Mouse (Mus musculus) heart, embryonic 13.5 days (tissue): ENCODE measurements around the gene Rab2b. TPM values are rescaled to one million over a fixed set of nuclear protein-coding genes. Genes with fewer than 3 reads are reported as not detected.
A peak's percentile ranks its signal among the peaks of the same experiment; 100 is the strongest.

ENCODE experiments used
- ATAC-seq: fragments of 200-750 bp; cut with Nextera tagmentation; 2 replicates; pipeline ENCODE4 v1.8.0; 2017; ENCODE audit warnings: moderate TSS enrichment; ENCODE audit not compliant: insufficient number of reproducible peaks, low FRiP score, low TSS enrichment; ENCODE audit errors: extremely low read depth
- H3K27ac ChIP-seq: fragments of 300-500 bp; sonication (generic); replicated peaks from 2 replicates; pipeline ENCODE4 v1.5.1; 2015; ENCODE audit warnings: moderate library complexity, mild to moderate bottlenecking, inconsistent platforms
- H3K27me3 ChIP-seq: fragments of 300-500 bp; sonication (generic); replicated peaks from 2 replicates; pipeline ENCODE4 v1.6.1; 2015; ENCODE audit warnings: mild to moderate bottlenecking, inconsistent platforms
- H3K36me3 ChIP-seq: fragments of 300-500 bp; sonication (generic); 2 replicates; pipeline ENCODE4 v1.6.1; 2015; ENCODE audit warnings: mild to moderate bottlenecking, inconsistent platforms
- H3K4me1 ChIP-seq: fragments of 300-500 bp; sonication (generic); 2 replicates; pipeline ENCODE4 v1.6.1; 2015; ENCODE audit warnings: inconsistent platforms
- H3K4me2 ChIP-seq: fragments of 300-500 bp; sonication (generic); 2 replicates; pipeline ENCODE4 v1.6.1; 2015; ENCODE audit warnings: inconsistent platforms, mild to moderate bottlenecking, moderate library complexity
- H3K4me3 ChIP-seq: fragments of 300-500 bp; sonication (generic); 2 replicates; pipeline ENCODE4 v1.5.1; 2015; ENCODE audit warnings: moderate library complexity, mild to moderate bottlenecking, inconsistent platforms
- H3K9ac ChIP-seq: fragments of 300-500 bp; sonication (generic); 2 replicates; pipeline ENCODE4 v1.6.1; 2015; ENCODE audit warnings: inconsistent platforms, mild to moderate bottlenecking, moderate library complexity
- H3K9me3 ChIP-seq: fragments of 300-500 bp; sonication (generic); 2 replicates; pipeline ENCODE4 v1.6.1; 2016; ENCODE audit warnings: inconsistent platforms
- WGBS: fragments of 180-500 bp; shearing (Covaris S2); methylation state at CpG from one replicate; pipeline ENCODE4 v1.1.7; 2015; ENCODE audit warnings: mixed read lengths; 5-methylcytosine and 5-hydroxymethylcytosine counted together
- polyA plus RNA-seq: library from polyadenylated mRNA; unstranded; fragments of >200 nt; fragmentation: Nextera tagmentation; extraction: Ambion mirVana; gene quantifications from 2 replicates; pipeline ENCODE4 v1.2.1, GENCODE M21; 2015

Gene Rab2b
- polyA plus RNA-seq, 1 experiment from 2014 or later, result 16.7 TPM

DNA sequence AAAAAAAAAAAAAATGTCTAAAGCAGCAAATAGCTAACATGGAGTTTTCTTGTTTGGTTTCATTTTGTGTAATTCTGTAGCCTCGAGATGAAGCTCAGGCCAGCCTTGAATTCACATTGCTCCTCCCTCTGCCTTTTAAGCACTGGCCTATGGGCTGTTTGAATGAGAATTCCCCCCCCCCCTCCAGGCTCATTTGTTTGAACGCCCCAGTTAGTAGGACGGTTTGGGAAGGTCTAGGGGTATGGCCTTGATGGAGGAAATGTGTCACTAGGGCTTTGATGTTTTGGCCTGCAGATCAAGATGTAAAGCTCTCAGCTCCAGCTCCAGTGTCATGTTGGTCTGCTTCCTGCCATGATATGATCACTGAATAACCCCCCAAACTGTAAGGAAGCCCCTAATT lies 6.6 kb downstream of the Rab2b start:
- Histone ChIP-seq H3K4me1 (no peaks in the 10 kb centered on the region), H3K9me3 (no peaks in the 10 kb centered on the region), H3K4me2 (no peak overlapping the region), H3K27me3 (no peaks in the 10 kb centered on the region), H3K36me3 (peaks cover 48% of the 10 kb centered on the region), H3K9ac (no peak overlapping the region), H3K4me3 (no peak overlapping the region), H3K27ac (no peak overlapping the region)
- ATAC-seq, result no peak
- WGBS, result 51% methylated on average over 3 of the region's 3 CpGs

- peak within 1 kb of the TSS; percentile 74 for H3K4me2 ChIP-seq
- H3K36me3 ChIP-seq, result peaks cover 14% of the 10 kb centered on the region
- peak; percentile 100 for ATAC-seq
- H3K9me3 ChIP-seq, result no peaks in the 10 kb centered on the region
- H3K9ac ChIP-seq, result peak within 1 kb of the TSS; percentile 95
- H3K27me3 ChIP-seq, result no peaks in the 10 kb centered on the region
- H3K27ac ChIP-seq, result peak within 1 kb of the TSS; percentile 93
- WGBS, result under 1% methylated on average over 54 of the region's 54 CpGs
- peak within 1 kb of the TSS; percentile 94 for H3K4me3 ChIP-seq
- peaks cover 18% of the 10 kb centered on the region for H3K4me1 ChIP-seq
Measured at GRCm38 (mm10) chr14:52257484-52258213, 21.7 kb downstream of the Rab2b start, which contains the start of gene Chd8. Gene Chd8 (minus strand): TSS chr14:52257780.

GRCm38 (mm10) chr14:52256311-52257175 lies 22.8 kb downstream of the Rab2b start:
- no peaks in the 10 kb centered on the region for H3K27me3 ChIP-seq
- H3K4me2 ChIP-seq, result peak overlapping the region; percentile 74
- H3K4me1 ChIP-seq, result peaks cover 18% of the 10 kb centered on the region
- peak overlapping the region; percentile 95 for H3K9ac ChIP-seq
- ATAC-seq, result no peak
- H3K36me3 ChIP-seq, result peaks cover 6% of the 10 kb centered on the region; the same call in 1 of the 2 replicates
- peak overlapping the region; percentile 93 for H3K27ac ChIP-seq
- H3K4me3 ChIP-seq, result peak overlapping the region; percentile 94
- no peaks in the 10 kb centered on the region for H3K9me3 ChIP-seq
- 7% methylated on average over 18 of the region's 18 CpGs for WGBS

- no peaks in the 10 kb centered on the region for H3K9me3 ChIP-seq
- no peak overlapping the region for H3K4me2 ChIP-seq
- peaks cover 5% of the 10 kb centered on the region for H3K36me3 ChIP-seq
- H3K4me1 ChIP-seq, result peaks cover 41% of the 10 kb centered on the region
- no peak overlapping the region for H3K4me3 ChIP-seq
- H3K27ac ChIP-seq, result no peak overlapping the region
- H3K9ac ChIP-seq, result no peak overlapping the region
- 68% methylated on average over 4 of the region's 4 CpGs for WGBS
- no peak for ATAC-seq
- H3K27me3 ChIP-seq, result no peaks in the 10 kb centered on the region
Measured at GRCm38 (mm10) chr14:52246129-52246528, 33.2 kb downstream of the Rab2b start.

DNA sequence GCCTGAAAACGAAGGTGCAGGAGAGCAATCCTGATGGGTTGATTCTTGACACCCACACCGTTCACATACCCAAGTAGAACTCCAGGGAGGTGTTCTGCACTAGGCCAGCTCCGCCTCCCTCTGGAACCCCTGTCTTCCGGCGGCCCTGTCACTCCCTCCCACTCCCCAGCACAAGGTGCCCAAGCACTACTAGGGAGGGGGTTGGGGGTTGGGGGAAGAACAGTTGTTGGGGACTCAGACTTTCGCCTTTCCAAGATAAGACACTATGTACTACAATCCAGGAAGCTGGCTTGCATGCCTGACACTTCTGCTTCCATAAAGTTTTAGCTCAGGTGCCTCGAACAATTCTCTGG lies 34.7 kb downstream of the Rab2b start:
- Histone ChIP-seq H3K27ac (peak overlapping the region; percentile 78), H3K9me3 (no peaks in the 10 kb centered on the region), H3K9ac (peak overlapping the region; percentile 91), H3K27me3 (no peaks in the 10 kb centered on the region), H3K4me3 (peak overlapping the region; percentile 89), H3K4me2 (peak overlapping the region; percentile 91), H3K4me1 (peaks cover 41% of the 10 kb centered on the region), H3K36me3 (peaks cover 1% of the 10 kb centered on the region)
- no peak; the same call in 1 of the 2 replicates for ATAC-seq
- 10% methylated on average over 7 of the region's 7 CpGs for WGBS

DNA sequence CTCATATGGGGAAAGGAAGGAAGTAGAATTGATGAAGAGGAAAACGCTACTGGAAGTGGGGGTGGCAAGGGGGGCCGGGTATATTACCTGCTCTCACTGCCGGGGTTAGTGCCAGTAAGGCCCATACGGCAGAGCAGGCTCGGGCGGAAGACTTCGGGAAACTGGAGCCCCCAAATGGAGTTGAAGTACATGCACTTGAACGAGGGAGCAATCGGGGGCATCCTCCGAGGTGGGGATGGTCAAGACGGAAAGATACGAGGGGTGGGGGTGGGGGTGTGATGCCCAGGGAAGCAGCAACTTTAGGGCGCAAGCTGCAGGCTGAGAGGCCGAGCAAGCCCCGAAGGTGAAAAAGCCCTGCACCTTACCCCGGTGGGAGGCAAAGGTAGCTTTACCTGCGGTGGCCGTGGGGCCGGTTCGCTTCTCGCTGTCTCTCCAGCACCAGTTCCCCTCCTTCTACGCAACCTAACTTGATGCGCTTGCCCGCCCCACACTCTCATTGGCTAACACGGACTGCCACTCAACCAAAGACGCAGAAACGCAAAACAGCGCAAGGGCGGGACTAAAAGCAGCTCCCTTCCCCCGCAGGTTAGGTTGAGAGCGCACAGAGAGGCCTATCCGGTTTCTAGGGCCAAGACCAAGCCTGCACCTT lies 35.2 kb downstream of the Rab2b start:
- H3K9ac ChIP-seq, result peak overlapping the region; percentile 91
- peaks cover 5% of the 10 kb centered on the region for H3K36me3 ChIP-seq
- peak overlapping the region; percentile 78 for H3K27ac ChIP-seq
- H3K4me1 ChIP-seq, result peaks cover 41% of the 10 kb centered on the region
- H3K9me3 ChIP-seq, result no peaks in the 10 kb centered on the region
- no peaks in the 10 kb centered on the region for H3K27me3 ChIP-seq
- peak overlapping the region; percentile 89 for H3K4me3 ChIP-seq
- 1% methylated on average over 32 of the region's 32 CpGs for WGBS
- peak; percentile 97 for ATAC-seq
- H3K4me2 ChIP-seq, result peak overlapping the region; percentile 91

- H3K4me2 ChIP-seq, result no peak overlapping the region
- WGBS, result 95% methylated on average over 1 of the region's 1 CpGs
- H3K27ac ChIP-seq, result no peak overlapping the region
- no peak overlapping the region for H3K9ac ChIP-seq
- H3K9me3 ChIP-seq, result no peaks in the 10 kb centered on the region
- peaks cover 75% of the 10 kb centered on the region for H3K36me3 ChIP-seq
- H3K27me3 ChIP-seq, result no peaks in the 10 kb centered on the region
- no peak overlapping the region for H3K4me3 ChIP-seq
- no peaks in the 10 kb centered on the region for H3K4me1 ChIP-seq
- no peak for ATAC-seq
Measured at GRCm38 (mm10) chr14:52236216-52236615, 43.1 kb downstream of the Rab2b start.

DNA sequence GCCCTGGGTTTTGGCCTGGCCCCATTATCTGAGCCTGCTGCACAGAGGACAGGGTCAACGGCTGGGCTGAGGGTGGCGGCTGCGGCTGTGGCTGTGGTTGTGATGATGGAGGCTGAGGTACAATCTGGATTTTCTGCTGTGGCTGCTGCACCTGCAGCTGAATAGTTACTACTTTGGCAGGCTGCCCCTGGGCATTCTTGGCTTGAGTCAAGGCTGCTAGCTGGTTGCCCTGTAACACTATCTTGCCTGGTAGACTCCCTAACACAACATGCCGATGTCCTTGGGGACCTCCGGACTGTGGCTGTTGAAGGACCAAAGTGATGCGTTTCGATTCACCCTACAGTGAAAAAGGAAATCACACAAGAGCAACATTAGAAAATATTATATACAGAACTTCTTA lies 44.2 kb downstream of the Rab2b start:
- no peak for ATAC-seq
- peaks cover 86% of the 10 kb centered on the region for H3K36me3 ChIP-seq
- WGBS, result 86% methylated on average over 7 of the region's 7 CpGs

DNA sequence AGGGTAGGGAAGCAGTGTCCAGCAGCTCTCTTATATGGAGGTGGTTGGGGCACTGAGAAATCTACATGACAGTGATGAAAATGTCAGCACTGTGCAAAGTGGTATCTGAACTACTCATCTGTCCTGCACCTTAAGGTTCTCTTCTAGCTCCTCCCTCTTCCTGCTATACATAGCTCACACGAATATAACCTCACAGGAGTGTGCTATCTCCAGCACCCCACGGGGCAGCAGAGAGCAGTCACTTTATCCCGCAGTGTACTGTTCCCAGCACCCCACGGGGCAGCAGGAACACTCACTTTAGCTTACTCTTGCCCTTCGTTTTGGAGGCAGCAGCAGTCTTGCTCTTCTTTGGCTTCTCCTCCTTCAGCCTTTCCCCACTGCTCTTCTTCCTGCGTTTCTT lies 47.1 kb downstream of the Rab2b start:
- no peak for ATAC-seq
- Histone ChIP-seq H3K9me3 (no peaks in the 10 kb centered on the region), H3K4me2 (no peak overlapping the region), H3K4me3 (no peak overlapping the region), H3K27me3 (no peaks in the 10 kb centered on the region), H3K36me3 (peaks cover 98% of the 10 kb centered on the region), H3K9ac (no peak overlapping the region), H3K27ac (no peak overlapping the region), H3K4me1 (no peaks in the 10 kb centered on the region)
- 87% methylated on average over 6 of the region's 6 CpGs for WGBS

More for the DNA sequence above, 44.2 kb downstream of the Rab2b start:
- H3K27me3 ChIP-seq, result no peaks in the 10 kb centered on the region
- no peak overlapping the region for H3K9ac ChIP-seq
- H3K4me3 ChIP-seq, result no peak overlapping the region
- H3K4me2 ChIP-seq, result no peak overlapping the region
- H3K9me3 ChIP-seq, result no peaks in the 10 kb centered on the region
- H3K27ac ChIP-seq, result no peak overlapping the region
- no peaks in the 10 kb centered on the region for H3K4me1 ChIP-seq

GRCm38 (mm10) chr14:52225972-52226371 lies 53.4 kb downstream of the Rab2b start:
- Histone ChIP-seq H3K9ac (no peak overlapping the region), H3K36me3 (peaks cover 99% of the 10 kb centered on the region), H3K27me3 (no peaks in the 10 kb centered on the region), H3K9me3 (no peaks in the 10 kb centered on the region), H3K4me2 (no peak overlapping the region), H3K4me3 (no peak overlapping the region), H3K4me1 (no peaks in the 10 kb centered on the region), H3K27ac (no peak overlapping the region)
- ATAC-seq, result no peak
- 64% methylated on average over 2 of the region's 2 CpGs for WGBS

- H3K4me2 ChIP-seq, result no peak overlapping the region
- no peak for ATAC-seq
- H3K9ac ChIP-seq, result no peak overlapping the region
- no peak overlapping the region for H3K27ac ChIP-seq
- H3K9me3 ChIP-seq, result no peaks in the 10 kb centered on the region
- no peaks in the 10 kb centered on the region for H3K4me1 ChIP-seq
- H3K27me3 ChIP-seq, result no peaks in the 10 kb centered on the region
- peaks cover 96% of the 10 kb centered on the region for H3K36me3 ChIP-seq
- H3K4me3 ChIP-seq, result no peak overlapping the region
- WGBS, result 79% methylated on average over 5 of the region's 5 CpGs
Measured at GRCm38 (mm10) chr14:52217261-52217660, 62.1 kb downstream of the Rab2b start.
